Mouse (Mus musculus) megakaryocyte, embryonic 14.5 days (primary cell): ENCODE results near the gene Ndufa10. TPM values are rescaled to one million over a fixed set of nuclear protein-coding genes. Genes with fewer than 3 reads are reported as not detected.

Experiments used
- H3K27me3 ChIP-seq: replicated peaks from 2 replicates; pipeline ENCODE3; 2012; ENCODE audit warnings: inconsistent platforms
- H3K36me3 ChIP-seq: replicated peaks from 2 replicates; pipeline ENCODE3; 2012; ENCODE audit warnings: low read length, inconsistent platforms, mixed read lengths
- H3K4me1 ChIP-seq: 2 replicates; pipeline ENCODE4 v1.6.1; 2012; ENCODE audit warnings: inconsistent platforms
- H3K4me3 ChIP-seq: replicated peaks from 2 replicates; pipeline ENCODE3; 2012; ENCODE audit warnings: moderate library complexity, mild to moderate bottlenecking, inconsistent platforms
- H3K9me3 ChIP-seq: 2 replicates; pipeline ENCODE4 v1.6.1; 2012; ENCODE audit warnings: inconsistent platforms
- FLI1 ChIP-seq: IDR thresholded peaks from 2 replicates; pipeline ENCODE4 v1.6.1; 2012; ENCODE audit warnings: low read length, inconsistent platforms, mixed read lengths
- GATA1 ChIP-seq: IDR thresholded peaks from 3 replicates; pipeline ENCODE4 v1.6.1; 2012; ENCODE audit warnings: mixed read lengths, low read length, inconsistent platforms, borderline replicate concordance
- polyA plus RNA-seq: library from polyadenylated mRNA; stranded (reverse); fragments of >175 nt; gene quantifications from 2 replicates; pipeline ENCODE4 v1.2.3, GENCODE M21; 2012; ENCODE audit warnings: low replicate concordance; ENCODE audit not compliant: insufficient read depth

The Ndufa10 gene
- polyA plus RNA-seq, 1 experiment: 27.2 TPM

GRCm38 (mm10) chr1:92393166-92393565 lies 80.5 kb downstream of the Ndufa10 start:
- Histone ChIP-seq H3K4me3 (no peak overlapping the region), H3K36me3 (no peaks in the 10 kb centered on the region), H3K27me3 (peaks cover 43% of the 10 kb centered on the region), H3K4me1 (peaks cover 34% of the 10 kb centered on the region), H3K9me3 (peaks cover 5% of the 10 kb centered on the region; the same call in 1 of the 2 replicates)
- no peak for TF ChIP-seq FLI1
- TF ChIP-seq GATA1: no peak

Other genes starting within 250 kb of the Ndufa10 start
- gene Olfr1416, start 11.3 kb upstream of the Ndufa10 start, polyA plus RNA-seq: not detected in 2 replicates
- gene Olfr1415, start 22.2 kb upstream of the Ndufa10 start, polyA plus RNA-seq: not detected in 2 replicates
- gene Olfr1414, start 44.8 kb upstream of the Ndufa10 start, polyA plus RNA-seq: not detected in 2 replicates
- gene Olfr1413, start 97.5 kb upstream of the Ndufa10 start, polyA plus RNA-seq: not detected in 2 replicates
- gene Olfr1412, start 111.9 kb upstream of the Ndufa10 start, polyA plus RNA-seq: not detected in 2 replicates
- gene Olfr1411, start 120.6 kb upstream of the Ndufa10 start, polyA plus RNA-seq: not detected in 2 replicates
- gene Olfr1410, start 131.9 kb upstream of the Ndufa10 start, polyA plus RNA-seq: not detected in 2 replicates
- not detected in 2 replicates for gene Olfr12, start 143.9 kb upstream of the Ndufa10 start, polyA plus RNA-seq
- 26.2 and 120 TPM in 2 replicates for gene Cops9, start 168.1 kb upstream of the Ndufa10 start, polyA plus RNA-seq
- 0.50 TPM in 1 of 2 replicates, not detected in the other for gene Otos, start 175.0 kb upstream of the Ndufa10 start, polyA plus RNA-seq